Mouse (Mus musculus) C2C12 (cell line): ENCODE results near the gene Srp54a. TPM values are rescaled to one million over a fixed set of nuclear protein-coding genes. Genes with fewer than 3 reads are reported as not detected.
A peak's percentile ranks its signal among the peaks of the same experiment; 100 is the strongest.
"Not testable (repeated sequence)": the region's sequence is repeated elsewhere in the genome, so short reads cannot be mapped to it uniquely, and the experiment has no call there.

Experiments used
- H3K27me3 ChIP-seq: one replicate; pipeline ENCODE4 v1.6.1; 2011; ENCODE audit not compliant: control insufficient read depth, insufficient read depth, insufficient read length
- H3K36me3 ChIP-seq: one replicate; pipeline ENCODE4 v1.6.1; 2011; ENCODE audit not compliant: control insufficient read depth, insufficient read depth
- H3K4me3 ChIP-seq: one replicate; pipeline ENCODE4 v1.5.1; 2011; ENCODE audit warnings: mild to moderate bottlenecking, control low read depth; ENCODE audit not compliant: poor library complexity, insufficient read depth, severe bottlenecking
- H3K79me2 ChIP-seq: one replicate; pipeline ENCODE4 v1.6.1; 2011; ENCODE audit not compliant: control insufficient read depth, insufficient read depth
- H3K79me3 ChIP-seq: one replicate; pipeline ENCODE4 v1.6.1; 2011; ENCODE audit warnings: low read depth, control low read depth
- H3ac ChIP-seq: one replicate; pipeline ENCODE3; 2011; ENCODE audit warnings: low read depth; ENCODE audit not compliant: control insufficient read depth, insufficient read length
- CEBPB ChIP-seq: IDR thresholded peaks from one replicate; pipeline ENCODE4 v1.6.1; 2011; ENCODE audit warnings: low read depth, mild to moderate bottlenecking, control low read depth, moderate library complexity
- CTCF ChIP-seq: IDR thresholded peaks from one replicate; pipeline ENCODE4 v1.5.1; 2011; ENCODE audit not compliant: control insufficient read depth, insufficient read depth, insufficient read length
- FOSL1 ChIP-seq: IDR thresholded peaks from one replicate; pipeline ENCODE4 v1.8.0; 2011; ENCODE audit warnings: mild to moderate bottlenecking, low read length; ENCODE audit not compliant: poor library complexity, insufficient read depth, severe bottlenecking
- MAX ChIP-seq: IDR thresholded peaks from one replicate; pipeline ENCODE4 v1.6.1; 2011; ENCODE audit warnings: mild to moderate bottlenecking, control low read depth
- MYOD1 ChIP-seq: IDR thresholded peaks from one replicate; pipeline ENCODE4 v1.6.1; 2011; ENCODE audit warnings: low read depth; ENCODE audit not compliant: control insufficient read depth, insufficient read length
- MYOG ChIP-seq: IDR thresholded peaks from one replicate; pipeline ENCODE4 v1.6.1; 2011; ENCODE audit not compliant: control insufficient read depth, insufficient read length; ENCODE audit errors: extremely low read depth
- USF1 ChIP-seq: IDR thresholded peaks from one replicate; pipeline ENCODE4 v1.6.1; 2011; ENCODE audit warnings: low read depth, mild to moderate bottlenecking, control low read depth, moderate library complexity
- polyA plus RNA-seq: library from polyadenylated mRNA; unstranded; fragments of >200 nt; fragmentation: generic; extraction: Trizol; gene quantifications from one replicate; pipeline ENCODE4 v1.2.1, GENCODE M21; 2012; ENCODE audit warnings: missing spikeins

The Srp54a gene
- polyA plus RNA-seq, 1 experiment = 19.9 TPM

DNA sequence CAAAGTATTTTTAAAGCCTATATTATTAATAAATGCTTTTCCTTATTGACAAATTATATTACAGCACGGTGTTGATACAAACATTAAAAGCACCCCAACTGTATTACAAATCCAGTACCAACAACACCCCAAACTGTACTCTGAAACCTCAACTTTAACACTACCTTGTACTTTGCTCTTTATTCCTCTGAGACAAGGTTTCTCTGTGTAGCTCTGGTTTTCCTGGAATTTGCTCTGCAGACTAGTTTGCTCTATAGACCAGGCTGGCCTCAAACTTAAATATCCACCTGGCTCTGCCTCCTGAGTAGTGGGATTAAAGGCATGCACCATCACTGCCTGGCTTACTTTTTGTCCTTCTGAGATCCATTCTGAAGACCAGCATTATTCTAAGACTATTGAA is 17.9 kb upstream of the Srp54a start:
- no peak overlapping the region for H3K4me3 ChIP-seq
- peaks cover 17% of the 10 kb centered on the region for H3K36me3 ChIP-seq
- H3ac ChIP-seq = no peak overlapping the region
- H3K79me2 ChIP-seq = no peaks in the 10 kb centered on the region
- H3K79me3 ChIP-seq = no peaks in the 10 kb centered on the region
- TF ChIP-seq CEBPB (no peak), CTCF (no peak), MYOG (no peak), MAX (no peak), MYOD1 (no peak), FOSL1 (no peak), USF1 (no peak)
- no peaks in the 10 kb centered on the region for H3K27me3 ChIP-seq

DNA sequence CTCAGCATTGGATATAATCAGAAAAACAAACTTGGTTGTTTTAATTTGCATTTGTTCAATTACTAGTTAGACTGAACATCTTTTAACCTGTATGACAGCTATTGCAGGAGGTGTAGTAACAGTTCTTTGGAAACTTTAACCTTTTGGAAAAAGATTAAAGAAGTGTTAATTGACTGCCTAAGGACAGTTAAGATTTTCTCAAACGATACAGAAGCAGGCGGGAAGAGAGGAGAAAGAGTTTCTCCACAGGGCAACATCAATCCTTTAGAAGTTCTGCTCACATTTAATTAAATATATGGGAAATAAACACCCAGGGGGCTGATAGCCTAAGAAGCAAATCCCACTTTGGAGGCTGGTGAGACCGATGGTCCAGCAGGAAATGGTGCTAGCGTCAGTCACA is 7.6 kb upstream of the Srp54a start:
- Histone ChIP-seq H3K79me2 (peaks cover 32% of the 10 kb centered on the region), H3K27me3 (no peaks in the 10 kb centered on the region), H3K4me3 (no peak overlapping the region), H3K79me3 (peaks cover 7% of the 10 kb centered on the region), H3K36me3 (no peaks in the 10 kb centered on the region), H3ac (no peak overlapping the region)
- TF ChIP-seq MYOG = no peak
- no peak for TF ChIP-seq FOSL1
- no peak for TF ChIP-seq CEBPB
- no peak for TF ChIP-seq MYOD1
- no peak for TF ChIP-seq CTCF
- TF ChIP-seq USF1 = no peak
- TF ChIP-seq MAX = no peak

DNA sequence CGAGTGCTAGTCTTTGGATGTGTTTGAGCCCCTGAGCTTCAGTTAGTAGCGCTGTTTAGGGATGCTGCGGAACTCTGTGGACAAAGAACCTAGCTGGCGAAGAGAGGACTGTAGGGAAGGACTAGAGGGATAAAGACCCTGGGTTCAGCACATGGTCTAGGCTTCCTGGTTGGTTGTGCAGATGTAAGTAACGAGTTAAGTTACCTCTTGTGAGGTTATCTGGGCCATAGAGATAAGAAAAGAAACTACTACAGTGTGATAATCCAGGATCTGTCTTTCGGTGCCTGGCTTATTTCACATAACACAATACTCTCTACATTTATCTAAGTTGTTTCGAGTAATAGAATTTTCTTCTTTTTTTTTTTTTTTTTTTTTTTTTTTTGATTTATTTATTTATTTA is 6.4 kb upstream of the Srp54a start:
- no peak for TF ChIP-seq CTCF
- no peak for TF ChIP-seq MAX
- no peak for TF ChIP-seq MYOG
- no peak for TF ChIP-seq FOSL1
- TF ChIP-seq USF1 = no peak
- no peak for TF ChIP-seq MYOD1
- no peak for TF ChIP-seq CEBPB
- H3ac ChIP-seq = no peak overlapping the region
- peaks cover 7% of the 10 kb centered on the region for H3K79me3 ChIP-seq
- peaks cover 41% of the 10 kb centered on the region for H3K79me2 ChIP-seq
- no peaks in the 10 kb centered on the region for H3K27me3 ChIP-seq
- no peaks in the 10 kb centered on the region for H3K36me3 ChIP-seq
- H3K4me3 ChIP-seq = no peak overlapping the region

GRCm38 (mm10) chr12:55075296-55075695 is 4.8 kb upstream of the Srp54a start:
- H3ac ChIP-seq = no peak overlapping the region
- TF ChIP-seq USF1 (no peak), MYOD1 (no peak), MAX (no peak), CEBPB (no peak), FOSL1 (no peak), MYOG (no peak), CTCF (no peak)
- no peaks in the 10 kb centered on the region for H3K27me3 ChIP-seq
- H3K79me3 ChIP-seq = peaks cover 7% of the 10 kb centered on the region
- no peak overlapping the region for H3K4me3 ChIP-seq
- no peaks in the 10 kb centered on the region for H3K36me3 ChIP-seq
- peaks cover 51% of the 10 kb centered on the region for H3K79me2 ChIP-seq

DNA sequence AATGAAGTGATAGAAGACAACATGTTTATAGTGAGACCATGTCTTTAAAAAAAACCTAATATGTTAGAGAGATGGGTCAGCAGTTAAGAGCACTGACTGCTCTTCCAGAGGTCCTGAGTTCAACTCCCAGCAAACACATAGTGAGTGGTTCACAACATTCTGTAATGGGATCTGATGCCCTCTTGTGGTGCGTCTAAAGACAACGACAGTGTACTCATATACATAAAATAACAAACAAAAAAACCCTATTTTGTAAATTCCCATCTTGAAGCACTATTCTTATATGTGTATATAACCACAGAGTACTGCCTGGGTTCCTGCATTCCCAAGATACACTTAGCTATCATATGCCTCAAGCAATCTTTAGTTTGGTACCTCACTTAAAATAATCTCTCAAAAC is 1.4 kb upstream of the Srp54a start:
- Histone ChIP-seq H3K79me2 (peaks cover 51% of the 10 kb centered on the region), H3K79me3 (peaks cover 10% of the 10 kb centered on the region)
- H3K27me3 ChIP-seq, H3K4me3 ChIP-seq, H3K36me3 ChIP-seq, H3ac ChIP-seq: not testable (repeated sequence)

DNA sequence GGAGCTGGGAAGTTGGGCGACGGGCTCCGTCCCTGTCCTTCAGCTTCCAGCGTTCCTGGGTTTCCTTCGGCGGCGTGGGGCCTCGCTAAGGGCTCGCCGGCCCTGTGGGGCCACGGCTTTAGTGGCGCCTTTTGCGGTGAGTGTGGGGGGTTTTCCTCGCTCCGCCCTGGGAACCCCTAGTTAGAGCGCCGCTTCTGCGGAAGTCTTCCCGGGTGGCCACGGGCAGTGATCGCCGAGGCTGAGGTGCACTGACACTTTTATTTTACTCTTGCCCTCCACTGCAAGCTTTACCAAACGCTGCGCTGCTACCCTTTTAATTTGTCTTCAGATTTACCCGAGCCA is 510 bp downstream of the Srp54a start:
- not testable (repeated sequence) for H3K79me3 ChIP-seq, H3ac ChIP-seq, H3K36me3 ChIP-seq, H3K27me3 ChIP-seq
- peak overlapping the region; percentile 37 for H3K4me3 ChIP-seq
- peaks cover 35% of the 10 kb centered on the region for H3K79me2 ChIP-seq

- not testable (repeated sequence) for H3K4me3 ChIP-seq, H3K79me2 ChIP-seq, H3K36me3 ChIP-seq
Measured at GRCm38 (mm10) chr12:55092127-55092526, 12.1 kb downstream of the Srp54a start.

DNA sequence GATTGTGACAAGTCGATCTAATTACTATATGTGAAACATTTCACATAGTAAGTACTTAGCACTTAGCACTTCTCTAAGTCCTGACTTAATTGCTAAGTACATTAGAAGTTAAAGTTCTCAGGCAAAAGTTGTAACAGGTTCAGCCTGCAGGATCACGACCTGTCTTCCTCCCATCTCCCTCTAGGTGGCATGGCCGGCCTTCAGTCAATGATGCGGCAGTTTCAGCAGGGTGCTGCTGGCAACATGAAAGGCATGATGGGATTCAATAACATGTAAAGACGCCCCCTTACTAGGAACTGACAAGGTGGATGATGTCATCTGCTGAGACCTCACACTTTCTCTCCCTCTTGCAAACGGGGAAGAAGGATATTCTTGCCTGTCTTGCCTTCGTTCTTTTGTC is 32.6 kb downstream of the Srp54a start:
- not testable (repeated sequence) for H3K4me3 ChIP-seq, H3K36me3 ChIP-seq, H3K79me2 ChIP-seq, H3ac ChIP-seq, H3K27me3 ChIP-seq, H3K79me3 ChIP-seq

More at GRCm38 (mm10) chr12:55092127-55092526, 12.1 kb downstream of the Srp54a start:
- H3K79me3 ChIP-seq, H3K27me3 ChIP-seq, H3ac ChIP-seq: not testable (repeated sequence)

- H3K27me3 ChIP-seq, H3K4me3 ChIP-seq, H3K79me2 ChIP-seq, H3ac ChIP-seq, H3K36me3 ChIP-seq, H3K79me3 ChIP-seq: not testable (repeated sequence)
Measured at GRCm38 (mm10) chr12:55124242-55124641, 44.2 kb downstream of the Srp54a start, which contains the start of gene Fam177a. Fam177a (plus strand) TSS chr12:55124469.
